Mouse (Mus musculus) intestine, embryonic 15.5 days (tissue): ENCODE data around the gene Crygs. TPM values are rescaled to one million over a fixed set of nuclear protein-coding genes. Genes with fewer than 3 reads are reported as not detected.

Experiments
- ATAC-seq: fragments of 200-750 bp; cut with Nextera tagmentation; 2 replicates; pipeline ENCODE4 v1.8.0; 2017; ENCODE audit warnings: moderate TSS enrichment, moderate library complexity
- H3K27ac ChIP-seq: fragments of 300-500 bp; sonication (generic); 2 replicates; pipeline ENCODE4 v1.5.1; 2015; ENCODE audit warnings: mild to moderate bottlenecking, inconsistent platforms
- H3K27me3 ChIP-seq: fragments of 300-500 bp; sonication (generic); replicated peaks from 2 replicates; pipeline ENCODE4 v1.6.1; 2015; ENCODE audit warnings: inconsistent platforms
- H3K36me3 ChIP-seq: fragments of 300-500 bp; sonication (generic); 2 replicates; pipeline ENCODE4 v1.6.1; 2015; ENCODE audit warnings: inconsistent platforms
- H3K4me1 ChIP-seq: fragments of 300-500 bp; sonication (generic); replicated peaks from 2 replicates; pipeline ENCODE4 v1.6.1; 2015; ENCODE audit warnings: inconsistent platforms
- H3K4me2 ChIP-seq: fragments of 300-500 bp; sonication (generic); replicated peaks from 2 replicates; pipeline ENCODE4 v1.6.1; 2015; ENCODE audit warnings: mild to moderate bottlenecking, inconsistent platforms
- H3K4me3 ChIP-seq: fragments of 300-500 bp; sonication (generic); replicated peaks from 2 replicates; pipeline ENCODE4 v1.5.1; 2015; ENCODE audit warnings: inconsistent platforms
- H3K9ac ChIP-seq: fragments of 300-500 bp; sonication (generic); 2 replicates; pipeline ENCODE4 v1.6.1; 2015; ENCODE audit warnings: inconsistent platforms
- H3K9me3 ChIP-seq: fragments of 300-500 bp; sonication (generic); 2 replicates; pipeline ENCODE4 v1.6.1; 2016; ENCODE audit warnings: inconsistent platforms
- WGBS: fragments of 180-500 bp; shearing (Covaris S2); methylation state at CpG from one replicate; pipeline ENCODE4 v1.1.7; 2015; 5-methylcytosine and 5-hydroxymethylcytosine counted together
- polyA plus RNA-seq: library from polyadenylated mRNA; unstranded; fragments of >200 nt; fragmentation: Nextera tagmentation; extraction: Ambion mirVana; gene quantifications from 2 replicates; pipeline ENCODE4 v1.2.1, GENCODE M21; 2015

Crygs gene
- not detected in 2 replicates for polyA plus RNA-seq

GRCm38 (mm10) chr16:22811477-22811876, at the start of gene Crygs:
Gene Crygs (minus strand): TSS chr16:22811577.
- 49% methylated on average over 2 of the region's 2 CpGs for WGBS
- no peaks in the 10 kb centered on the region for H3K9me3 ChIP-seq
- no peaks in the 10 kb centered on the region for H3K27me3 ChIP-seq
- H3K27ac ChIP-seq: no peak within 1 kb of the TSS
- H3K4me3 ChIP-seq: no peak within 1 kb of the TSS
- H3K36me3 ChIP-seq: no peaks in the 10 kb centered on the region
- no peak for ATAC-seq
- no peak within 1 kb of the TSS for H3K9ac ChIP-seq
- no peak within 1 kb of the TSS for H3K4me2 ChIP-seq
- 0 out of 2 replicates have a peak, but pooled peaks cover 3% of the 10 kb centered on the region for H3K4me1 ChIP-seq

GRCm38 (mm10) chr16:22857431-22858113, 46.2 kb upstream of the Crygs start, which contains the start of the genes Tbccd1 and Dnajb11:
Gene Tbccd1 (minus strand): TSS chr16:22857669.
Gene Dnajb11 (plus strand): TSS chr16:22857845.
- WGBS: under 1% methylated on average over 62 of the region's 62 CpGs
- peak; percentile 99 for ATAC-seq

GRCm38 (mm10) chr16:22856773-22857172, 45.4 kb upstream of the Crygs start:
- Histone ChIP-seq H3K4me3 (peak overlapping the region; percentile 99), H3K9me3 (no peaks in the 10 kb centered on the region), H3K4me1 (peaks cover 10% of the 10 kb centered on the region), H3K9ac (peak overlapping the region; percentile 48), H3K27me3 (no peaks in the 10 kb centered on the region), H3K27ac (peak overlapping the region; percentile 89), H3K36me3 (no peaks in the 10 kb centered on the region), H3K4me2 (peak overlapping the region; percentile 77)
- 10% methylated on average over 9 of the region's 9 CpGs for WGBS
- no peak for ATAC-seq

More at GRCm38 (mm10) chr16:22857431-22858113, 46.2 kb upstream of the Crygs start, which contains the start of the genes Tbccd1 and Dnajb11:
- Histone ChIP-seq H3K4me3 (peak within 1 kb of the TSS; percentile 99), H3K9me3 (no peaks in the 10 kb centered on the region), H3K4me2 (peak within 1 kb of the TSS; percentile 80), H3K4me1 (peaks cover 10% of the 10 kb centered on the region), H3K27ac (peak within 1 kb of the TSS; percentile 89), H3K36me3 (0 out of 2 replicates have a peak, but pooled peaks cover 2% of the 10 kb centered on the region), H3K27me3 (no peaks in the 10 kb centered on the region), H3K9ac (peak within 1 kb of the TSS; percentile 89)

- H3K9me3 ChIP-seq: no peaks in the 10 kb centered on the region
- no peak overlapping the region for H3K4me3 ChIP-seq
- H3K4me2 ChIP-seq: no peak overlapping the region
- 92% methylated on average over 4 of the region's 4 CpGs for WGBS
- H3K36me3 ChIP-seq: no peaks in the 10 kb centered on the region
- H3K9ac ChIP-seq: no peak overlapping the region
- H3K27ac ChIP-seq: no peak overlapping the region
- H3K27me3 ChIP-seq: no peaks in the 10 kb centered on the region
- peaks cover 4% of the 10 kb centered on the region for H3K4me1 ChIP-seq
- no peak for ATAC-seq
Observed at GRCm38 (mm10) chr16:22852709-22853108, 41.3 kb upstream of the Crygs start.

GRCm38 (mm10) chr16:22848331-22848730, 37.0 kb upstream of the Crygs start:
- Histone ChIP-seq H3K27ac (no peak overlapping the region), H3K36me3 (no peaks in the 10 kb centered on the region), H3K27me3 (no peaks in the 10 kb centered on the region), H3K4me2 (no peak overlapping the region), H3K9me3 (no peaks in the 10 kb centered on the region), H3K9ac (no peak overlapping the region), H3K4me1 (0 out of 2 replicates have a peak, but pooled peaks cover 2% of the 10 kb centered on the region), H3K4me3 (no peak overlapping the region)
- WGBS: 82% methylated on average over 1 of the region's 1 CpGs
- no peak for ATAC-seq

- H3K4me2 ChIP-seq: no peak overlapping the region
- H3K9ac ChIP-seq: no peak overlapping the region
- 78% methylated on average over 1 of the region's 1 CpGs for WGBS
- H3K36me3 ChIP-seq: no peaks in the 10 kb centered on the region
- H3K4me1 ChIP-seq: 0 out of 2 replicates have a peak, but pooled peaks cover 2% of the 10 kb centered on the region
- no peak overlapping the region for H3K27ac ChIP-seq
- H3K4me3 ChIP-seq: no peak overlapping the region
- H3K9me3 ChIP-seq: no peaks in the 10 kb centered on the region
- H3K27me3 ChIP-seq: no peaks in the 10 kb centered on the region
- ATAC-seq: no peak
Observed at GRCm38 (mm10) chr16:22847686-22848085, 36.3 kb upstream of the Crygs start.

- WGBS: 84% methylated on average over 4 of the region's 4 CpGs
Observed at GRCm38 (mm10) chr16:22845481-22845880, 34.1 kb upstream of the Crygs start.

GRCm38 (mm10) chr16:22844834-22845233, 33.5 kb upstream of the Crygs start:
- 0 out of 2 replicates have a peak, but pooled peaks cover 2% of the 10 kb centered on the region for H3K36me3 ChIP-seq
- H3K4me1 ChIP-seq: 0 out of 2 replicates have a peak, but pooled peaks cover 2% of the 10 kb centered on the region
- H3K4me3 ChIP-seq: peak overlapping the region; percentile 50
- no peaks in the 10 kb centered on the region for H3K27me3 ChIP-seq
- H3K9me3 ChIP-seq: no peaks in the 10 kb centered on the region
- no peak overlapping the region for H3K9ac ChIP-seq
- WGBS: 35% methylated on average over 5 of the region's 5 CpGs
- peak overlapping the region; percentile 93 for H3K4me2 ChIP-seq
- no peak; the same call in 1 of the 2 replicates for ATAC-seq
- H3K27ac ChIP-seq: peak overlapping the region; percentile 67; the same call in 1 of the 2 replicates

More at GRCm38 (mm10) chr16:22845481-22845880, 34.1 kb upstream of the Crygs start:
- ATAC-seq: no peak
- H3K9me3 ChIP-seq: no peaks in the 10 kb centered on the region
- H3K36me3 ChIP-seq: 0 out of 2 replicates have a peak, but pooled peaks cover 2% of the 10 kb centered on the region
- H3K4me2 ChIP-seq: no peak overlapping the region
- no peak overlapping the region for H3K27ac ChIP-seq
- 0 out of 2 replicates have a peak, but pooled peaks cover 2% of the 10 kb centered on the region for H3K4me1 ChIP-seq
- H3K9ac ChIP-seq: no peak overlapping the region
- no peaks in the 10 kb centered on the region for H3K27me3 ChIP-seq
- H3K4me3 ChIP-seq: no peak overlapping the region

GRCm38 (mm10) chr16:22844061-22844801, 32.9 kb upstream of the Crygs start:
- Histone ChIP-seq H3K9me3 (no peaks in the 10 kb centered on the region), H3K27ac (peak overlapping the region; percentile 67; the same call in 1 of the 2 replicates), H3K36me3 (0 out of 2 replicates have a peak, but pooled peaks cover 2% of the 10 kb centered on the region), H3K4me2 (peak overlapping the region; percentile 93), H3K4me3 (peak overlapping the region; percentile 50), H3K4me1 (0 out of 2 replicates have a peak, but pooled peaks cover 2% of the 10 kb centered on the region), H3K27me3 (no peaks in the 10 kb centered on the region), H3K9ac (peak overlapping the region; percentile 72)
- ATAC-seq: peak; percentile 95
- WGBS: 2% methylated on average over 26 of the region's 26 CpGs

- Histone ChIP-seq H3K9me3 (no peaks in the 10 kb centered on the region), H3K4me2 (no peak overlapping the region), H3K4me1 (0 out of 2 replicates have a peak, but pooled peaks cover 2% of the 10 kb centered on the region), H3K27me3 (no peaks in the 10 kb centered on the region), H3K4me3 (no peak overlapping the region), H3K27ac (no peak overlapping the region), H3K9ac (no peak overlapping the region), H3K36me3 (0 out of 2 replicates have a peak, but pooled peaks cover 7% of the 10 kb centered on the region)
- 82% methylated on average over 5 of the region's 5 CpGs for WGBS
- ATAC-seq: peak; percentile 62
Observed at GRCm38 (mm10) chr16:22842871-22843270, 31.5 kb upstream of the Crygs start.

- peaks cover 7% of the 10 kb centered on the region; the same call in 1 of the 2 replicates for H3K36me3 ChIP-seq
- WGBS: 82% methylated on average over 3 of the region's 3 CpGs
Observed at GRCm38 (mm10) chr16:22839146-22839857, 27.9 kb upstream of the Crygs start.

More at GRCm38 (mm10) chr16:22839146-22839857, 27.9 kb upstream of the Crygs start:
- Histone ChIP-seq H3K9ac (no peak overlapping the region), H3K4me1 (no peaks in the 10 kb centered on the region), H3K27ac (no peak overlapping the region), H3K4me3 (no peak overlapping the region), H3K27me3 (no peaks in the 10 kb centered on the region), H3K4me2 (no peak overlapping the region), H3K9me3 (no peaks in the 10 kb centered on the region)
- no peak for ATAC-seq
